Mouse (Mus musculus) CH12.LX (cell line): ENCODE results near the gene Moap1. TPM values are rescaled to one million over a fixed set of nuclear protein-coding genes. Genes with fewer than 3 reads are reported as not detected.

ENCODE experiments used
- DNase-seq: peaks from one replicate; pipeline ENCODE4 v3.0.0-alpha.2; 2013; ENCODE audit errors: extremely low read depth
- H3K27ac ChIP-seq: 2 replicates; pipeline ENCODE4 v1.5.1; 2012; ENCODE audit warnings: low read depth, mild to moderate bottlenecking, control low read depth, moderate library complexity; ENCODE audit not compliant: insufficient read depth
- H3K27me3 ChIP-seq: replicated peaks from 2 replicates; pipeline ENCODE3; 2012; ENCODE audit warnings: inconsistent platforms
- H3K36me3 ChIP-seq, 2 experiments: replicated peaks in 1 of 2; 2 replicates each; pipeline versions ENCODE3 to v1.6.1; 2012; ENCODE audit warnings: inconsistent platforms in 1 of 2, low read length in 1 of 2, mild to moderate bottlenecking in 1 of 2, mixed read lengths in 1 of 2, moderate library complexity in 1 of 2; ENCODE audit not compliant: control insufficient read depth in 1 of 2, insufficient read depth in 1 of 2
- H3K4me1 ChIP-seq, 2 experiments: 2 replicates each; pipeline ENCODE4 v1.6.1; 2012; ENCODE audit warnings: inconsistent platforms in 1 of 2, moderate library complexity in 1 of 2; ENCODE audit not compliant: insufficient read depth in 2 of 2, control insufficient read depth in 1 of 2
- H3K4me2 ChIP-seq: 2 replicates; pipeline ENCODE4 v1.6.1; 2012; ENCODE audit warnings: low read depth, mild to moderate bottlenecking, control low read depth; ENCODE audit not compliant: poor library complexity, insufficient read depth, severe bottlenecking
- H3K4me3 ChIP-seq, 3 experiments: fragments of 150-350 bp in 1 of 3; sonication (generic) in 1 of 3; replicated peaks in 1 of 3; 2 replicates each; pipeline versions ENCODE3 to v1.5.1; 2011 to 2012; ENCODE audit warnings: low read depth in 2 of 3, low read length in 2 of 3, mild to moderate bottlenecking in 2 of 3, moderate library complexity in 2 of 3, control low read depth in 1 of 3, improper control_type of control experiment in 1 of 3, inconsistent platforms in 1 of 3, mixed read lengths in 1 of 3; ENCODE audit not compliant: poor library complexity in 1 of 3
- H3K79me2 ChIP-seq: replicated peaks from 2 replicates; pipeline ENCODE4 v1.6.1; 2012; ENCODE audit warnings: mild to moderate bottlenecking, moderate library complexity; ENCODE audit not compliant: control insufficient read depth, poor library complexity, insufficient read depth, severe bottlenecking; ENCODE audit errors: extremely low read depth
- H3K9ac ChIP-seq: 2 replicates; pipeline ENCODE4 v1.6.1; 2012; ENCODE audit warnings: low read depth, mild to moderate bottlenecking, control low read depth, moderate library complexity; ENCODE audit not compliant: insufficient read depth
- H3K9me3 ChIP-seq: replicated peaks from 2 replicates; pipeline ENCODE3; 2012; ENCODE audit warnings: low read length, inconsistent platforms, mixed read lengths
- BHLHE40 ChIP-seq: IDR thresholded peaks from 2 replicates; pipeline ENCODE4 v1.6.1; 2011; ENCODE audit warnings: mild to moderate bottlenecking, low read depth, low read length, improper control_type of control experiment
- CHD1 ChIP-seq: IDR thresholded peaks from 2 replicates; pipeline ENCODE4 v1.6.1; 2012; ENCODE audit warnings: low read depth, low read length, improper control_type of control experiment, inconsistent platforms
- CTCF ChIP-seq, 2 experiments: IDR thresholded peaks in 1 of 2; conservative IDR thresholded peaks in 1 of 2; 2 replicates each; pipeline ENCODE4 v1.5.1; 2011 to 2012; ENCODE audit warnings: low read depth in 2 of 2, low read length in 2 of 2, improper control_type of control experiment in 1 of 2, inconsistent platforms in 1 of 2, mild to moderate bottlenecking in 1 of 2, moderate library complexity in 1 of 2
- E2F4 ChIP-seq: IDR thresholded peaks from 2 replicates; pipeline ENCODE4 v1.6.1; 2011; ENCODE audit warnings: low read depth, low read length, improper control_type of control experiment; ENCODE audit not compliant: insufficient replicate concordance
- EP300 ChIP-seq: IDR thresholded peaks from 2 replicates; pipeline ENCODE4 v1.6.1; 2011; ENCODE audit warnings: low read length, improper control_type of control experiment
- GABPA ChIP-seq: IDR thresholded peaks from 2 replicates; pipeline ENCODE4 v1.6.1; 2012; ENCODE audit warnings: low read depth, low read length, improper control_type of control experiment, inconsistent platforms; ENCODE audit not compliant: insufficient replicate concordance
- HCFC1 ChIP-seq: IDR thresholded peaks from 2 replicates; pipeline ENCODE4 v1.6.1; 2012; ENCODE audit warnings: low read depth, mild to moderate bottlenecking, inconsistent platforms, low read length, improper control_type of control experiment
- JUND ChIP-seq: conservative IDR thresholded peaks from 2 replicates; pipeline ENCODE4 v1.6.1; 2011; ENCODE audit warnings: low read depth, low read length, improper control_type of control experiment
- MAZ ChIP-seq: IDR thresholded peaks from 2 replicates; pipeline ENCODE4 v1.6.1; 2012; ENCODE audit warnings: low read depth, mild to moderate bottlenecking, inconsistent platforms, low read length, improper control_type of control experiment, moderate library complexity
- MEF2A ChIP-seq: IDR thresholded peaks from 2 replicates; pipeline ENCODE4 v1.6.1; 2014; ENCODE audit warnings: low read depth, mild to moderate bottlenecking, inconsistent platforms, low read length, improper control_type of control experiment, borderline replicate concordance
- MXI1 ChIP-seq: IDR thresholded peaks from 2 replicates; pipeline ENCODE4 v1.6.1; 2011; ENCODE audit warnings: mild to moderate bottlenecking, low read depth, low read length, improper control_type of control experiment
- MYC ChIP-seq: IDR thresholded peaks from 2 replicates; pipeline ENCODE4 v1.6.1; 2011; ENCODE audit warnings: low read depth, mild to moderate bottlenecking, improper control_type of control experiment, low read length
- NELFE ChIP-seq: IDR thresholded peaks from 2 replicates; pipeline ENCODE4 v1.6.1; 2011; ENCODE audit warnings: low read depth, low read length, improper control_type of control experiment
- NRF1 ChIP-seq: IDR thresholded peaks from 2 replicates; pipeline ENCODE4 v1.6.1; 2014; ENCODE audit warnings: low read depth, mild to moderate bottlenecking, inconsistent platforms, low read length, improper control_type of control experiment, moderate library complexity
- POLR2A ChIP-seq: IDR thresholded peaks from 2 replicates; pipeline ENCODE4 v1.6.1; 2011; ENCODE audit warnings: low read depth, mild to moderate bottlenecking, improper control_type of control experiment, low read length
- RAD21 ChIP-seq: IDR thresholded peaks from 2 replicates; pipeline ENCODE4 v1.6.1; 2011; ENCODE audit warnings: low read depth, mild to moderate bottlenecking, low read length, improper control_type of control experiment, moderate library complexity
- SMC3 ChIP-seq: IDR thresholded peaks from 2 replicates; pipeline ENCODE4 v1.6.1; 2011; ENCODE audit warnings: low read depth, low read length, improper control_type of control experiment
- UBTF ChIP-seq: IDR thresholded peaks from 2 replicates; pipeline ENCODE4 v1.6.1; 2012; ENCODE audit warnings: low read depth, mild to moderate bottlenecking, inconsistent platforms, low read length, improper control_type of control experiment, moderate library complexity
- ZMIZ1 ChIP-seq: IDR thresholded peaks from 2 replicates; pipeline ENCODE4 v1.6.1; 2012; ENCODE audit warnings: low read depth, mild to moderate bottlenecking, inconsistent platforms, low read length, improper control_type of control experiment
- dilution Hi-C: fragments of 300-500 bp; cut with MboI; formaldehyde crosslinking; loops from 2 replicates; pipeline ENCODE4 v1.14.3; 2020; ENCODE audit warnings: low sequenced_read_pairs; ENCODE audit not compliant: extremely low pct_unique_long_range_greater_than_20kb, extremely low pct_ligation_motif_present
- in situ Hi-C: fragments of 300-500 bp; cut with MboI; formaldehyde crosslinking; loops from 3 replicates; pipeline ENCODE4 v1.14.3; 2019; ENCODE audit warnings: low sequenced_read_pairs, low pct_ligation_motif_present, low pct_unique_long_range_greater_than_20kb, mixed read lengths
- polyA plus RNA-seq: library from polyadenylated mRNA; unstranded; fragments of >175 nt; gene quantifications from 2 replicates; pipeline ENCODE4 v1.2.1, GENCODE M21; 2012; ENCODE audit warnings: low read depth; ENCODE audit not compliant: insufficient read length
- total RNA-seq, 2 experiments: library from RNA; depleted of rRNA; stranded (reverse); fragments of 300-350 nt in 1 of 2; fragments of >200 nt in 1 of 2; gene quantifications; 2 replicates each; pipeline ENCODE4 v1.2.3; 2012 to 2014

Gene Moap1
- total and polyA plus RNA-seq, 3 experiments = 5.5 to 7.1 (median 6.1) TPM

DNA sequence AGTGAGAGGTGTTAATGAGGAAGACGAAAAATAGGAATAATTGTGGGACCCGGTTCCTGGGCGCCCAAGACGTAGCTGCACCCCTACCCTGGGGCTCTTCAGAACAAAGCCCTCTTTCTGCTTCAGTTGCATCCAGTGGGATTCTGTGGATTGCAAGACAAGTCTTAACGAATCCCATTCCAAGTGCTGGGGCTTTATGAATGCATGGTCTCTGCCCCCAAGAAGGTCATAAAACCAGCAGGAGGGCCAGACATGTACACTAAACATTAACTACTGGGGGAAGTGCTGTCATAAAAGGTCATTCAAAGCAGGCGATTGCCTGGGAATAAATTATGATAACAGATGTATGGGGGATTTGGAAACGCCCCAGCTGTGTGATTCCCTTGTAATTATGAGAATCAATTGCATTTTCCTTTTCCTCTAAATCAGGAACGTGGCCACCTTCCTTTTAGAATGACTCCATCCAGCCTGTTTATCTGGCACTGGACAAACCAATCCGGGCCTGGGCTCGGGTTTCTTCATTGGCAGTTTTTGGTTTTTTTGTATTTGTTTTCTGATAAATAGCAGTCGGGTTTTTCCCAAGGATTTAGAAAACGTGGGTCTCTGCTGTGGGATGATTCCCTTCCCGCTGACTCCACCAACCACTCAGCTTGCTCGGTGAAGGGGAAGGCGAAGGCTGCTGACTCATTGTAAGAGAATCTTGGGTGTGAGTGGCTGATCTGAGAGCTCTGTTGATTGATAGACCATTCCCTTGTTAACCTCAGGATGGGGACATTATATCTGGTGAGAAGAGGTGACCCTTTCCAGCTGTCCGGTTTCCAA, 12.5 kb downstream of the Moap1 start:
- no peaks in the 10 kb centered on the region for H3K27me3 ChIP-seq
- H3K4me3 ChIP-seq = no peak overlapping the region
- no peaks in the 10 kb centered on the region for H3K36me3 ChIP-seq
- H3K9me3 ChIP-seq = no peaks in the 10 kb centered on the region
- H3K9ac ChIP-seq = no peak overlapping the region
- peaks cover 0 to 11% of the 10 kb centered on the region in 2 experiments; a peak in 1 of 4 replicates for H3K4me1 ChIP-seq
- in situ Hi-C loops (no loop called here), dilution Hi-C loops (no loop called here)
- no peak overlapping the region for H3K4me2 ChIP-seq
- H3K79me2 ChIP-seq = no peaks in the 10 kb centered on the region
- no peak overlapping the region for H3K27ac ChIP-seq
- no peak for DNase-seq
- TF ChIP-seq EP300 (no peak), MEF2A (no peak), JUND (no peak), NRF1 (no peak), RAD21 (no peak), MAZ (no peak), UBTF (no peak), ZMIZ1 (no peak), SMC3 (no peak)

DNA sequence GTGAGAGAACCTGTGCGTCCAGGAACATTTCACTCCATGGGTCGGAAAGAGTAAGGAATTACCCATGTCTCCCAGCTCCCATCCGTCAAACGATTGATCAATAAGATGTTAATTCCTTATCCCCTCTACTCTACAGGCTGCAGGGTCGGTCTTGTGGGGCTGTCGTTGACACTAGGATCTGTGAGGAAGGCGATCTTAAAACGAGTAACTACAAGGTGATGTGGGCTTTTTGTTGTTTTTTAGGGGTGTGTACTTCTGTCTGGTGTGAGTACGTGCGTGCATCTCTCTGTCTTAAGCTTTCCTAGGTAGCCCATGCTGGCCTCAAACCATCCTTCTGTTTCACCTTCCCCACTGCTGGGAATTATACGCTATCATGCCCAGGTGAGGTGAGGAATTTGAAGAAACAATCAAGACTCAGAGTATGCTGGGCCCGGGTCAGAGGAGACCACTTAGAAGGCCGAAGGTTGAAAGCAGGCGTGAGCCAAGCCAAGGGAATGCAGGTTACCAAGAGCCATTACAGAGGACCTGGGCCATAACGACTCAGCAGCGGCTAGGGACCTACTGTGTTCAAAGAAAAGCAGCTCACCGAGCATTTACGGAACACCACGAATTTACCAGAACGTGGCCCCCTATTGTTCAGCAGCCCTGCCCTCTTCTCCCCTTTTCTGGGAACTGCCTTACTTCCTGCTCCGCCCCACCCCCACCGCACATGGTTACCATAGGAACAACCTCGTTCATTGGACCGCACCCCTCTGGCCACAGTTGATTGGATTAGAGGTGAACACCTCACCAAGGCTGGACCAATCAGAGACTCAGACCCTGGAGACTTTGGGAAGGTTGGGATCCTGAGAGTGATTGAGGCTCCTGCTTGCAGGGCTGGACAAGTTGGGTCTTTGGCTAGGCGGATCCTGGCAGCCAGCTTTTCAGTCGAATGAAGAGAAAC, 13.3 kb downstream of the Moap1 start:
- in situ Hi-C loops (no loop called here), dilution Hi-C loops (no loop called here)
- Histone ChIP-seq H3K9me3 (no peaks in the 10 kb centered on the region), H3K27ac (no peak overlapping the region), H3K27me3 (no peaks in the 10 kb centered on the region), H3K36me3 (no peaks in the 10 kb centered on the region), H3K4me3 (no peak overlapping the region), H3K9ac (no peak overlapping the region), H3K79me2 (no peaks in the 10 kb centered on the region), H3K4me1 (peaks cover 0 to 11% of the 10 kb centered on the region in 2 experiments; a peak in 2 of 4 replicates), H3K4me2 (no peak overlapping the region)
- no peak for DNase-seq
- TF ChIP-seq CHD1 = no peak
- TF ChIP-seq E2F4 = no peak
- no peak for TF ChIP-seq CTCF (conservative IDR thresholded peaks at IDR 0.05 in 1 of 2, IDR thresholded peaks at IDR 0.05 in 1 of 2; ENCODE audit: low read depth in 2 of 2, low read length in 2 of 2)
- no peak for TF ChIP-seq MYC
- TF ChIP-seq ZMIZ1 = no peak
- TF ChIP-seq GABPA = no peak
- TF ChIP-seq MXI1 = no peak
- TF ChIP-seq HCFC1 = no peak
- TF ChIP-seq BHLHE40 = no peak
- TF ChIP-seq NELFE = no peak
- no peak for TF ChIP-seq POLR2A
